Mouse (Mus musculus): ENCODE measurements around the gene Hps3.
"Not testable (repeated sequence)": the region's sequence is repeated elsewhere in the genome, so short reads cannot be mapped to it uniquely, and the experiment has no call there.

Gene Hps3

DNA sequence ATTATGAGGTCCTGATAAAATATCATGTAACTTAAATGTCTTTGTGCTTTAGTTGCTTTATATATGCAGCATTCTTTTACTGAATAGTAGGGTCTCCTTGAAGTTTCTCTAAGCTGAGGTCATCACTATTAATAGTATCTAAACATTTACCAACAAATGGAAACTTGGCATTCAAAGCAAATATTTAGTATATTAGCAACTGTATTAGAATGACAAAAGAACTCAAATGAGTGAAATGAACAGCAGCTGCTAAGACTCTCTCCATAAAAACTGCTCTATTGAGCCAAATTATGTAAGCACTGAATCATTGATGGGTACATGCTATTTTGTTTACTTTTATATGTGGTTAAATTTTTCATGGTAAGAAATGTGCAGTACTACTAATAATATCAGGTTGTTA is 77.1 kb downstream of the Hps3 start:
- in situ Hi-C loops (cut with MboI; ENCODE audit: unreplicated experiment in 2 of 2): no loop called here

DNA sequence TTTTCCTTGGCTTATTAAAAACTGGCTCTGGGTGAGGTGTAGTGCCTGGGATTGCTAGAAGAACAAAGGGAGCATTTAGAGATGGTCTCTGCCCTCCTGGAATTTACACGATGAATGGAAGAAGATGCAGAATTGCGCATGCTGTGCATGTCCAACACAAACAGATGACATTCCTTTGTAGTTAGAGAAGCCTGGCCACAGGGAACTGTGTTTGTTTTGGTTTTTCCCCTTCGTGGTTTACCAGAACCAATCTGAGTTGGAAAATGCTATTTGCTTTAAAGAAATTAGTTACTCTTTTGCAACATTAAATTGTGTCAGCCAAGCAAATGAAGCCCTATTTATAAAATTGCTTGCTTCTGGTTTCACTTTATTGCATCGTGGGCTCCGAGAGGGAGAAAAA is 78.2 kb downstream of the Hps3 start, which contains the start of gene Cp:
TSS of gene Cp (plus strand) at position 170 of the 400 bp plus-strand sequence.
- in situ Hi-C loops (cut with MboI; ENCODE audit: unreplicated experiment in 2 of 2): no loop called here

DNA sequence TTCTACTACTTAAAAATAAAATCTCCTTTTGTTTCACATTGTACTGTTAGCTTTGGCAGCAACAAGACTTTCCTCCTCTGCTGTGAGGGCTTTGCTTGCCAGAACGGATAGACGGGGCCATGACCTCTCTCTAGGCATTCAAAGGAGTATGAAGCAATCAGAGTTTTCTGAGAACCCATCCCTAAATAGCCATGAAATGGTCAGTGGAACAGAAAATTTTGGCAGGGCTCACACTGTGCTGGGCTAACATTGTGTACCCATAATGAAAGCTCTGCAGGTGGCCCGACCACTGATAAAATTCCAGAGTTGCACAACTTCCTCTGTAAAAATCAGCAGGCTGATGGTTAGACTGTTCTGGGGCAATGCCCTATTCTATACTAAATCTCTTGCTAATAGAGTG is 81.2 kb downstream of the Hps3 start:
- in situ Hi-C loops (cut with MboI; ENCODE audit: unreplicated experiment in 2 of 2): no loop called here

DNA sequence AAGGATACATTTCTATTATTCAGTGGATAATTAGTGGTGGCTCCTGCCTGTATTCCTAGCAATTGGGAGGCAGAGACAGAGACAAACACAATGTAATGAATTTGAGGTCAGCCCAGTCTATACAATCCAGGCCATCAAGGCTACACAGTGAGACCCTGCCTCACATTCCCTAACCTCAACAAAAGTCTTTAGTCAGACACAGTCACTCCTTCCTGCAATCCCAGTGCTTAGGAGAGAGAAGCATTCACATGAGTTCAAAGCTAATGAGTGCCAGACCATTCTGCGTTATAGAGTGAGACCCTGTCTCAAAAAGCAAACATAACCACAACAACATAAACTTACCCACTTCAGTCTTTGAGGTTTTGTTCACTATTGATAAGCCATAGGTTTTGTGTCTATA is 81.7 kb downstream of the Hps3 start:
- in situ Hi-C loops (cut with MboI; ENCODE audit: unreplicated experiment in 2 of 2): no loop called here

DNA sequence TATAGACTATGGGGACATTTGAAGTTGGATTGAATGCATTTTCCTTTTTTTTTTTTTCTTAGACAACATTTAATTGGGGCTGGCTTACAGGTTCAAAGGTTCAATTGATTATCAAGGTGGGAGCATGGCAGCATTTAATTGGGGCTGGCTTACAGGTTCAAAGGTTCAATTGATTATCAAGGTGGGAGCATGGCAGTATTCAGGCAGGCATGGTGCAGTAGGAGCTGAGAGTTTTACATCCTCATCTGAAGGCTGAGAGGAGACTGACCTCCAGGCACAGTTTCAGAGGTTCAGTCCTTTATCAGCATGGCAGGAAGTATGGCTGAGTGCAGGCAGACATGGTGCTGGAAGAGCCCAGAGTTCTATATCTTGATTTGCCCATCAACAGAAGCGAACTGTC is 85.7 kb downstream of the Hps3 start:
- in situ Hi-C loops (cut with MboI; ENCODE audit: unreplicated experiment in 2 of 2): not testable (repeated sequence)

DNA sequence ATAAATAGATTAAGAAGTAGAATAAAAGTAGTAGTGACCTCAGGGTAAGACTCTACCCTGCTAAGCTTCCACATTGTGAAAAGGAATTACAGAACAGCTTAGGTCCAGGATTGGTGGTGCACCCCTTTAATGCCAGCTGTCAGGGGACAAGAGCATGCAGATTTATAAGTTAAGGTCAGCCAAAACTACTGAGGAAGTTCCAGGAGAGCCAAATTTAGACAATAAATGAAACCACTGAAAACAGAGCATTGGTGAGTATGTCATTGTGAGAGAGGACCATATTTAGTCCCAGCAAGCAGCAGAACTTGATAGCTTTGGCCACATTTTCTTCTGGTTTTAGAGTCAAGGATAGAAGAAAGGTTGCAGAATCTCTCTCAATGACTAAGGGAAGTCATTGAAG is 86.6 kb downstream of the Hps3 start:
- in situ Hi-C loops (cut with MboI; ENCODE audit: unreplicated experiment in 2 of 2): no loop called here
